Mouse (Mus musculus) layer of hippocampus, adult 9-11 months (tissue): ENCODE data around the gene Scml4.
A peak's percentile ranks its signal among the peaks of the same experiment; 100 is the strongest.

ENCODE experiments used
- DNase-seq: peaks from one replicate; pipeline ENCODE4 v3.0.0; 2022

The Scml4 gene

GRCm38 (mm10) chr10:42910567-42910966, 50.4 kb downstream of the Scml4 start:
- DNase-seq, result no peak

GRCm38 (mm10) chr10:42912056-42912455, 51.9 kb downstream of the Scml4 start:
- no peak for DNase-seq

- DNase-seq, result no peak
Observed at GRCm38 (mm10) chr10:42913196-42913595, 53.0 kb downstream of the Scml4 start.

- DNase-seq, result no peak
Observed at GRCm38 (mm10) chr10:42914146-42914545, 54.0 kb downstream of the Scml4 start.

- DNase-seq, result no peak
Observed at GRCm38 (mm10) chr10:42917355-42917754, 57.2 kb downstream of the Scml4 start.

GRCm38 (mm10) chr10:42919786-42920185, 59.6 kb downstream of the Scml4 start:
- no peak for DNase-seq

- no peak for DNase-seq
Observed at GRCm38 (mm10) chr10:42925103-42925866, 65.1 kb downstream of the Scml4 start.

- no peak for DNase-seq
Observed at GRCm38 (mm10) chr10:42930121-42930650, 70.0 kb downstream of the Scml4 start.

- no peak for DNase-seq
Observed at GRCm38 (mm10) chr10:42932862-42933480, 72.8 kb downstream of the Scml4 start.

GRCm38 (mm10) chr10:42934672-42935071, 74.5 kb downstream of the Scml4 start:
- no peak for DNase-seq

GRCm38 (mm10) chr10:42936205-42936604, 76.0 kb downstream of the Scml4 start:
- no peak for DNase-seq

GRCm38 (mm10) chr10:42938361-42938760, 78.2 kb downstream of the Scml4 start:
- no peak for DNase-seq

GRCm38 (mm10) chr10:42939691-42940090, 79.5 kb downstream of the Scml4 start:
- no peak for DNase-seq

- DNase-seq, result no peak
Observed at GRCm38 (mm10) chr10:42940193-42941050, 80.3 kb downstream of the Scml4 start.

- no peak for DNase-seq
Observed at GRCm38 (mm10) chr10:42941278-42941677, 81.1 kb downstream of the Scml4 start.

GRCm38 (mm10) chr10:42941697-42942221, 81.6 kb downstream of the Scml4 start:
- peak; percentile 39 for DNase-seq

GRCm38 (mm10) chr10:42942300-42942699, 82.1 kb downstream of the Scml4 start:
- no peak for DNase-seq

- DNase-seq, result no peak
Observed at GRCm38 (mm10) chr10:42945316-42945715, 85.1 kb downstream of the Scml4 start.

- no peak for DNase-seq
Observed at GRCm38 (mm10) chr10:42947336-42947735, 87.2 kb downstream of the Scml4 start.

GRCm38 (mm10) chr10:42950252-42950751, 90.1 kb downstream of the Scml4 start:
- DNase-seq, result no peak

- no peak for DNase-seq
Observed at GRCm38 (mm10) chr10:42951078-42952045, 91.2 kb downstream of the Scml4 start.

- no peak for DNase-seq
Observed at GRCm38 (mm10) chr10:42952046-42952420, 91.9 kb downstream of the Scml4 start.
